Mouse (Mus musculus): ENCODE measurements at regions not wholly inside any gene's neighbourhood (a gene's known extent, or its start where the extent isn't known, plus 50 kb on each side); places are given as distances from the start of the nearest gene placed in this dataset.

DNA sequence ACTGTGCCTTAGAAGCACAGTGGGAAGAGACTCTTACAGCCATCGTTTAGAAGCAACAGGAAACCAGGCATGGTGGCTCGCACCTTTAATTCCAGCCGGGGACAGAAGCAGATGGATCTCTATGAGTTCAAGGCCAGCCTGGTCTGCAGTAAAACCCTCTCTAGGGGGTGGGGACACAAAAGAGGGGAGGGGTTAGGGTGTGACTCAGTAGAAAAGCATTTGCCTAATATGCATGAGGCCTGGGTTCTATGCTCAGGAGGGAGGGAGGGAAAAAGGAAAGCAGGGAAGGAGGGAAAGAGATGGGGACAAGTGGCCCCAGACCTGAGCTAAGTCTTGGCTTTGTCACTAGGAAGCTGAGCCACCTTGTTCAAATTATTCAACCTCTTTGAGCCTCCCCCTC is 81.2 kb downstream of the Mrm1 start:
- no peaks in the 10 kb centered on the region for H3K27me3 ChIP-seq (ENCODE audit: control insufficient read depth, insufficient read depth, low read length)
- 49% methylated on average over 3 of the region's 3 CpGs for WGBS
- no peak for DNase-seq (ENCODE audit: low spot score)
- H3K4me2 ChIP-seq (replicated peaks; ENCODE audit: low read depth) = no peak overlapping the region
- no peaks in the 10 kb centered on the region for H3K36me3 ChIP-seq (ENCODE audit: control insufficient read depth, insufficient read depth, low read length)
- H3K9me3 ChIP-seq (ENCODE audit: control insufficient read depth, low read length) = no peaks in the 10 kb centered on the region
- no peaks in the 10 kb centered on the region for H3K4me1 ChIP-seq (replicated peaks; ENCODE audit: control insufficient read depth, insufficient read depth)
- H3K4me3 ChIP-seq (ENCODE audit: low read depth, low read length) = no peak overlapping the region
- TF ChIP-seq CTCF (IDR thresholded peaks at IDR 0.05; ENCODE audit: low read depth) (no peak), EP300 (optimal IDR thresholded peaks at IDR 0.05) (no peak)
- H3K9ac ChIP-seq (ENCODE audit: low read length) = no peak overlapping the region
- ATAC-seq (ENCODE audit: low FRiP score, low TSS enrichment) = no peak
- H3K27ac ChIP-seq (replicated peaks) = no peak overlapping the region

DNA sequence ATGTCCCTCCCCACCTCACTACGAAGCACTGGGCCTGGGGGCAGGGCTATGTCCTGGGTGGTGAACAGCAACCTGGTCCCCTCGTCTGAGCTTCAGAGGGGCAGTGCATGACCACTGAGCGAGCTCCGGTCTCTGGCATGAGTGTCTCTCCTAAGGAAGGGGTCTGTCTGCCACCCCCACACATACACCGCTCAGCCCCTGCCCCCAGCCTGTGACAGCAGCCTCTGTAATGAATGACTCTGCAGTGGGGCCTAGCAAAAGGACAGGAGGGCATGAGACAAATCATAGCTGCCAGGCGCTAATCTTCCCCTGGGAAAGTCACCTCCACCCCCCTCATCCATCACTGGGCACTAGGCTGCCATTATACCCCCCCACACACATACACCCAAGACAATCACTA is 87.4 kb downstream of the Mrm1 start:
- Histone ChIP-seq H3K9ac (ENCODE audit: low read length) (no peak overlapping the region), H3K27ac (replicated peaks) (no peak overlapping the region), H3K4me1 (replicated peaks; ENCODE audit: control insufficient read depth, insufficient read depth) (no peaks in the 10 kb centered on the region), H3K36me3 (ENCODE audit: control insufficient read depth, insufficient read depth, low read length) (no peaks in the 10 kb centered on the region), H3K4me3 (ENCODE audit: low read depth, low read length) (no peak overlapping the region), H3K27me3 (ENCODE audit: control insufficient read depth, insufficient read depth, low read length) (no peaks in the 10 kb centered on the region), H3K9me3 (ENCODE audit: control insufficient read depth, low read length) (no peaks in the 10 kb centered on the region), H3K4me2 (replicated peaks; ENCODE audit: low read depth) (no peak overlapping the region)
- 61% methylated on average over 6 of the region's 6 CpGs for WGBS
- ATAC-seq (ENCODE audit: low FRiP score, low TSS enrichment) (no peak), DNase-seq (ENCODE audit: low spot score) (no peak)
- TF ChIP-seq EP300 (optimal IDR thresholded peaks at IDR 0.05) (no peak), CTCF (IDR thresholded peaks at IDR 0.05; ENCODE audit: low read depth) (no peak)

DNA sequence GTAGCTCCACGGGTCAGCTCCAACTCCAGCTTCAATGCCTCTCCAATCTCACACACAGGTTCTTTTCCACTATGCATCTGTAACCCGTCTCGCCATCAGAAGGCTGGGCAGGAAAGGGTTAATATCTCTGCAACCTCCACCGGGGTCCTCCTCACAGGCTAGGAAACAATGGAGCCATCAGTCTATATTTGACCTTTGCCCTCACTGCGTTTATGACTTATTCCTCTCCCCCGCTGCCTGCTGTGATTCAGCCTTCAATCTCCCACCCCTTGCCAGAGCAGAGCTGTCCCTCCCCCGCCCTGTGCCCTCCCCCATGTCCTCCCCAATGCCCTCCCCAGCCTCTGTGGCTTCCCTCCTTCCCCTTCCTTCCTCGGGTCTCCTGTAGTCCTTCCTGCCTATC is 89.1 kb downstream of the Mrm1 start:
- H3K4me1 ChIP-seq (replicated peaks; ENCODE audit: control insufficient read depth, insufficient read depth) = no peaks in the 10 kb centered on the region
- no peak overlapping the region for H3K4me2 ChIP-seq (replicated peaks; ENCODE audit: low read depth)
- H3K36me3 ChIP-seq (ENCODE audit: control insufficient read depth, insufficient read depth, low read length) = no peaks in the 10 kb centered on the region
- H3K9ac ChIP-seq (ENCODE audit: low read length) = no peak overlapping the region
- H3K9me3 ChIP-seq (ENCODE audit: control insufficient read depth, low read length) = no peaks in the 10 kb centered on the region
- TF ChIP-seq CTCF (IDR thresholded peaks at IDR 0.05; ENCODE audit: low read depth) (no peak), EP300 (optimal IDR thresholded peaks at IDR 0.05) (no peak)
- ATAC-seq (ENCODE audit: low FRiP score, low TSS enrichment) (no peak), DNase-seq (ENCODE audit: low spot score) (no peak)
- H3K27me3 ChIP-seq (ENCODE audit: control insufficient read depth, insufficient read depth, low read length) = no peaks in the 10 kb centered on the region
- no peak overlapping the region for H3K4me3 ChIP-seq (ENCODE audit: low read depth, low read length)
- WGBS = 29% methylated on average over 8 of the region's 8 CpGs
- H3K27ac ChIP-seq (replicated peaks) = no peak overlapping the region

DNA sequence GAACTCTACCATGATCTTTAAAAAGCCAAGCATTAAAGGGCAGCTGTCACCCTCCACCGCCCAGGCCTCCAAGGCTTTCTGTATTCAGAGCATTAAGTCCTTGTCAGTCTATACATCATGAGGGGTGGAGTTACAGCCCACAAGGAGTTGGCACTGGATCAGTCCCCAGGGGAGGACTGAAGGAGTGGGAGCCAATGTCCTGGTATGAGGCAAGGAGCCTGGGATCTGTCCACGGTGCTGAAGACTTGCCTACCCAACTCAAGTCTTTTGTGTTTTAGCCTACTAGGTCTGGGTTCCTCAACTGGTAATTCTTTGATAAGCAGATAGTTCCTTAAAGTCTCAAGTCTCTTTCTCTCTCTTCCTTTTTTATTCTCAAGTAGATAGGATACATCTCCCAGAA is 90.1 kb downstream of the Mrm1 start:
- Histone ChIP-seq H3K27ac (replicated peaks) (no peak overlapping the region), H3K4me3 (ENCODE audit: low read depth, low read length) (no peak overlapping the region), H3K4me2 (replicated peaks; ENCODE audit: low read depth) (no peak overlapping the region), H3K36me3 (ENCODE audit: control insufficient read depth, insufficient read depth, low read length) (no peaks in the 10 kb centered on the region), H3K9me3 (ENCODE audit: control insufficient read depth, low read length) (no peaks in the 10 kb centered on the region), H3K4me1 (replicated peaks; ENCODE audit: control insufficient read depth, insufficient read depth) (no peaks in the 10 kb centered on the region), H3K27me3 (ENCODE audit: control insufficient read depth, insufficient read depth, low read length) (no peaks in the 10 kb centered on the region), H3K9ac (ENCODE audit: low read length) (no peak overlapping the region)
- TF ChIP-seq CTCF (IDR thresholded peaks at IDR 0.05; ENCODE audit: low read depth) (no peak), EP300 (optimal IDR thresholded peaks at IDR 0.05) (no peak)
- DNase-seq (ENCODE audit: low spot score) = peak; percentile 72
- ATAC-seq (ENCODE audit: low FRiP score, low TSS enrichment) = no peak
- 12% methylated on average over 2 of the region's 2 CpGs for WGBS

DNA sequence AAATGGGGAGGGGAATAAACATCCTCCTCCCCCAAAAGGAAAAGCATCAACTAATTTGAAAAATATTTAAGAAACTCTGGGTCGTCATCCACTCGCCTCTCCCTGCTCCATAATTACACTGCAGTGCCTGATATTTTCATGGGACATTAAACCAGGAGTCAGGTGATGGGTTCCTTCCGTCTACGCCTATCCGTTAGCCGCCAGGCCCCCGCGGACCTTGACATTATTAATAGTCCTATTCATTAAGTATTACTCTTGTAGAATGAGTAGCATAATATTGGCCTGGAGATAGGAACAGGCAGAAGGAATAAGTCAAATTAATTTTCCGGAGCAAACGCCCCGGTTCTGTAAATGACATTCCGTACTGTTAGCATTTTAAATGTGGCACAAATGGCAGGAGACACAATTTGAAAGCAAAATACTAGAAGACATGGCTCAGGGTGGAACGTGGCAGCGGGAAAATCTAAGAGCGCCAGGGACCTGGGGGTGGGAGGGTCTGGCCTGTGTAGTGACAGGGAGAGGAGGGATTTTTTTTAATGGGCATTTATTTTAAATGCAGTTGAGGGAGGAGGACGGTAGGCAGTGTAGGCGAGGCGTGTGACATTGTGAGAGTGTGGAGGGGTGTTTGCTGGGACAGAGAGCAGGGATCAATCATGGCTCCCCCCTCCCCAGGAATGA is 93.2 kb downstream of the Mrm1 start:
- H3K27ac ChIP-seq (replicated peaks) = no peak overlapping the region
- no peak for DNase-seq (ENCODE audit: low spot score)
- no peak overlapping the region for H3K4me2 ChIP-seq (replicated peaks; ENCODE audit: low read depth)
- no peaks in the 10 kb centered on the region for H3K36me3 ChIP-seq (ENCODE audit: control insufficient read depth, insufficient read depth, low read length)
- TF ChIP-seq EP300 (optimal IDR thresholded peaks at IDR 0.05) = no peak
- TF ChIP-seq CTCF (IDR thresholded peaks at IDR 0.05; ENCODE audit: low read depth) = no peak
- H3K27me3 ChIP-seq (ENCODE audit: control insufficient read depth, insufficient read depth, low read length) = no peaks in the 10 kb centered on the region
- no peaks in the 10 kb centered on the region for H3K9me3 ChIP-seq (ENCODE audit: control insufficient read depth, low read length)
- no peak overlapping the region for H3K4me3 ChIP-seq (ENCODE audit: low read depth, low read length)
- H3K4me1 ChIP-seq (replicated peaks; ENCODE audit: control insufficient read depth, insufficient read depth) = no peaks in the 10 kb centered on the region
- no peak for ATAC-seq (ENCODE audit: low FRiP score, low TSS enrichment)
- WGBS = 69% methylated on average over 18 of the region's 18 CpGs
- no peak overlapping the region for H3K9ac ChIP-seq (ENCODE audit: low read length)

DNA sequence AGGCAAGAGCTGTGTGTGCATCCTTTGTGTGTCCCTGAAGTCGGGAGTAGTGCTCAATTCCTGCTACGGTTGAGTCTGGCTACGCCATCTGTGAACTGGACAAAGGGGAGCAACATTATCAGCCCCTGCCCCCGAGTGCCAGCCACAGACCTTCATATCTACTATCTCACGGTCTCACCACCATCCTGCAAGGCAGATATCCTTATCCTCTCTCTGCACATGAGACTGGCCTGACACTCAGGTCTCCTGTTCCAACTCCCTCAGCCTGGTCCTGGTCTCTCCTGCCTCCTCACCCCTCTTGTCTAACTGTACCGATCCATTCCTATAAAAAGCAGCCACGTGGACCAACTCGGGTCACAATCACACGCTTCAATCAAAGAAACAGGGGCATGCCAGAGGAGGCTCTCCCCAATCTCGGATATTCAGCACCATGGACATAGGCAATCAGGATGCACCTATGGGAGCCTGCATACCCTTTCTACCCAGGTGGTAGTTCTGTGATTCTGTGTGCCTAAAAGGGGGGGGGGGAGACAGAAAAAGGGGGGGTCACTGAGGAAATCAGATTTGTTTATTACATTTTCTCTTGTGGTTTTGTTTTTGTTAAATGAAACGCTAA is 94.0 kb downstream of the Mrm1 start:
- TF ChIP-seq CTCF (IDR thresholded peaks at IDR 0.05; ENCODE audit: low read depth) (no peak), EP300 (optimal IDR thresholded peaks at IDR 0.05) (no peak)
- DNase-seq (ENCODE audit: low spot score) = no peak
- no peaks in the 10 kb centered on the region for H3K36me3 ChIP-seq (ENCODE audit: control insufficient read depth, insufficient read depth, low read length)
- no peak overlapping the region for H3K27ac ChIP-seq (replicated peaks)
- ATAC-seq (ENCODE audit: low FRiP score, low TSS enrichment) = no peak
- H3K9ac ChIP-seq (ENCODE audit: low read length) = no peak overlapping the region
- H3K9me3 ChIP-seq (ENCODE audit: control insufficient read depth, low read length) = no peaks in the 10 kb centered on the region
- no peaks in the 10 kb centered on the region for H3K27me3 ChIP-seq (ENCODE audit: control insufficient read depth, insufficient read depth, low read length)
- no peak overlapping the region for H3K4me2 ChIP-seq (replicated peaks; ENCODE audit: low read depth)
- H3K4me3 ChIP-seq (ENCODE audit: low read depth, low read length) = no peak overlapping the region
- no peaks in the 10 kb centered on the region for H3K4me1 ChIP-seq (replicated peaks; ENCODE audit: control insufficient read depth, insufficient read depth)
- WGBS = 48% methylated on average over 11 of the region's 11 CpGs
